Mouse (Mus musculus) spleen, postnatal 0 days (tissue): ENCODE results near the gene Pgc. TPM values are rescaled to one million over a fixed set of nuclear protein-coding genes. Genes with fewer than 3 reads are reported as not detected.

Experiments
- polyA plus RNA-seq: library from polyadenylated mRNA; unstranded; fragments of >200 nt; fragmentation: Nextera tagmentation; extraction: Ambion mirVana; gene quantifications from 2 replicates; pipeline ENCODE4 v1.2.1, GENCODE M21; 2015

Gene Pgc
- polyA plus RNA-seq = 0.14 and 0.24 TPM in 2 replicates

GRCm38 (mm10) chr17:47726566-47726965 lies at the start of gene Pgc:
TSS of gene Pgc (plus strand) at chr17:47726842.

GRCm38 (mm10) chr17:47688344-47688607 lies 38.4 kb upstream of the Pgc start, which contains the start of gene Tomm6:
TSS of gene Tomm6 (minus strand) at chr17:47688386.

GRCm38 (mm10) chr17:47688608-47689575 lies 37.8 kb upstream of the Pgc start, which contains the start of gene Frs3:
TSS of gene Frs3 (plus strand) at chr17:47689030.

GRCm38 (mm10) chr17:47694442-47694502 lies 32.4 kb upstream of the Pgc start, which contains the start of gene Gm21981:
TSS of gene Gm21981 (minus strand) at chr17:47694455.

GRCm38 (mm10) chr17:47694503-47695336 lies 31.9 kb upstream of the Pgc start, which contains the start of gene Prickle4:
TSS of gene Prickle4 (minus strand) at chr17:47694736.

GRCm38 (mm10) chr17:47736856-47737255 lies 10.2 kb downstream of the Pgc start, which contains the start of gene Tfeb:
TSS of gene Tfeb (plus strand) at chr17:47737030.

Other genes starting within 250 kb of the Pgc start
- 17.2 TPM in 2 replicates for gene Taf8, start 224.6 kb upstream of the Pgc start, polyA plus RNA-seq
- 434 and 462 TPM in 2 replicates for gene Ccnd3, start 221.8 kb upstream of the Pgc start, polyA plus RNA-seq
- 14.0 and 15.8 TPM in 2 replicates for gene Bysl, start 115.3 kb upstream of the Pgc start, polyA plus RNA-seq
- gene Med20, start 115.3 kb upstream of the Pgc start, polyA plus RNA-seq = 26.4 and 29.3 TPM in 2 replicates
- 1.8 and 2.0 TPM in 2 replicates for gene Gm20517, start 115.3 kb upstream of the Pgc start, polyA plus RNA-seq
- gene Usp49, start 96.2 kb upstream of the Pgc start, polyA plus RNA-seq = 5.6 and 5.7 TPM in 2 replicates
- gene Tomm6, start 38.5 kb upstream of the Pgc start, polyA plus RNA-seq = 310 and 337 TPM in 2 replicates
- gene Frs3, start 37.8 kb upstream of the Pgc start, polyA plus RNA-seq = 0.69 and 1.3 TPM in 2 replicates
- 0.10 TPM in 1 of 2 replicates, not detected in the other for gene Gm21981, start 32.4 kb upstream of the Pgc start, polyA plus RNA-seq
- 0.46 TPM in 1 of 2 replicates, not detected in the other for gene Prickle4, start 32.1 kb upstream of the Pgc start, polyA plus RNA-seq
- gene Tfeb, start 10.2 kb downstream of the Pgc start, polyA plus RNA-seq = 8.1 and 12.8 TPM in 2 replicates
- gene Mdfi, start 107.8 kb downstream of the Pgc start, polyA plus RNA-seq = 2.0 and 2.8 TPM in 2 replicates
- gene Foxp4, start 197.8 kb downstream of the Pgc start, polyA plus RNA-seq = 1.9 and 2.6 TPM in 2 replicates